Mouse (Mus musculus): ENCODE data around the gene Spata2l. TPM values are rescaled to one million over a fixed set of nuclear protein-coding genes. Genes with fewer than 3 reads are reported as not detected.

Gene Spata2l
- polyA plus RNA-seq, 1 experiment = 1.1 TPM

GRCm38 (mm10) chr8:123228416-123228815 lies 7.6 kb downstream of the Spata2l start:
- Histone ChIP-seq H3K36me3 (ENCODE audit: control insufficient read depth, insufficient read depth) (no peaks in the 10 kb centered on the region), H3K4me2 (ENCODE audit: low read depth) (no peak overlapping the region), H3K27me3 (ENCODE audit: control insufficient read depth, insufficient read depth, insufficient read length) (no peaks in the 10 kb centered on the region), H3ac (ENCODE audit: control insufficient read depth, insufficient read length) (no peak overlapping the region), H3K4me3 (no peak overlapping the region), H3K79me2 (ENCODE audit: control insufficient read depth, insufficient read depth) (peaks cover 6% of the 10 kb centered on the region)
- no peak for TF ChIP-seq TCF12 (IDR thresholded peaks at IDR 0.05; ENCODE audit: insufficient read depth, poor library complexity, severe bottlenecking)

- Histone ChIP-seq H3K4me3 (peak within 1 kb of the TSS; percentile 85), H3K4me2 (ENCODE audit: low read depth) (peak within 1 kb of the TSS; percentile 100), H3K79me2 (ENCODE audit: control insufficient read depth, insufficient read depth) (peaks cover 6% of the 10 kb centered on the region), H3ac (ENCODE audit: control insufficient read depth, insufficient read length) (peak within 1 kb of the TSS; percentile 29), H3K36me3 (ENCODE audit: control insufficient read depth, insufficient read depth) (no peaks in the 10 kb centered on the region), H3K27me3 (ENCODE audit: control insufficient read depth, insufficient read depth, insufficient read length) (no peaks in the 10 kb centered on the region)
- TF ChIP-seq POLR2AphosphoS2 (IDR thresholded peaks at IDR 0.05; ENCODE audit: insufficient read length, low read depth) (peak; percentile 98), POLR2A (IDR thresholded peaks at IDR 0.05; ENCODE audit: insufficient read length, low read depth) (peak; percentile 99), CEBPB (IDR thresholded peaks at IDR 0.05; ENCODE audit: insufficient read depth, poor library complexity, severe bottlenecking) (no peak), MYOD1 (IDR thresholded peaks at IDR 0.05; ENCODE audit: control insufficient read depth in 1 of 3, insufficient read length in 2 of 3, low read depth in 2 of 3) (peak in 1 of 3 experiments; percentile 1), MYOG (IDR thresholded peaks at IDR 0.05; ENCODE audit: control insufficient read depth in 1 of 3, insufficient read depth in 1 of 3, insufficient read length in 2 of 3, low read depth in 2 of 3) (peak in 1 of 3 experiments; percentile 9), SRF (IDR thresholded peaks at IDR 0.05; ENCODE audit: control insufficient read depth, insufficient read length, low read depth) (peak; percentile 70)
Measured at GRCm38 (mm10) chr8:123224278-123225266, 11.5 kb downstream of the Spata2l start, which contains the start of gene Cdk10. Cdk10 (plus strand) TSS chr8:123224842.

- Histone ChIP-seq H3K79me2 (ENCODE audit: control insufficient read depth, insufficient read depth) (peaks cover 6% of the 10 kb centered on the region), H3ac (ENCODE audit: control insufficient read depth, insufficient read length) (no peak overlapping the region), H3K4me2 (ENCODE audit: low read depth) (peak overlapping the region; percentile 48), H3K36me3 (ENCODE audit: control insufficient read depth, insufficient read depth) (no peaks in the 10 kb centered on the region), H3K4me3 (no peak overlapping the region), H3K27me3 (ENCODE audit: control insufficient read depth, insufficient read depth, insufficient read length) (no peaks in the 10 kb centered on the region)
- TF ChIP-seq MYOG (IDR thresholded peaks at IDR 0.05; ENCODE audit: control insufficient read depth in 1 of 3, insufficient read depth in 1 of 3, insufficient read length in 2 of 3, low read depth in 2 of 3) = no peak
- TF ChIP-seq E2F4 (IDR thresholded peaks at IDR 0.05; ENCODE audit: insufficient read depth) = no peak
- no peak for TF ChIP-seq CEBPB (IDR thresholded peaks at IDR 0.05; ENCODE audit: insufficient read depth, poor library complexity, severe bottlenecking)
Measured at GRCm38 (mm10) chr8:123220917-123221316, 15.1 kb downstream of the Spata2l start.

GRCm38 (mm10) chr8:123215430-123215829 lies 20.6 kb downstream of the Spata2l start:
- peaks cover 15% of the 10 kb centered on the region for H3K79me2 ChIP-seq (ENCODE audit: control insufficient read depth, insufficient read depth)
- TF ChIP-seq TCF12 (IDR thresholded peaks at IDR 0.05; ENCODE audit: insufficient read depth, poor library complexity, severe bottlenecking) (no peak), REST (IDR thresholded peaks at IDR 0.05; ENCODE audit: insufficient read depth, insufficient read length) (no peak), POLR2A (IDR thresholded peaks at IDR 0.05; ENCODE audit: insufficient read length, low read depth) (no peak), TCF3 (IDR thresholded peaks at IDR 0.05; ENCODE audit: insufficient read length, low read depth) (no peak), USF1 (IDR thresholded peaks at IDR 0.05; ENCODE audit: low read depth) (no peak), POLR2AphosphoS2 (IDR thresholded peaks at IDR 0.05; ENCODE audit: insufficient read length, low read depth) (no peak), E2F4 (IDR thresholded peaks at IDR 0.05; ENCODE audit: insufficient read depth) (no peak), MYOG (IDR thresholded peaks at IDR 0.05; ENCODE audit: control insufficient read depth in 1 of 3, insufficient read depth in 1 of 3, insufficient read length in 2 of 3, low read depth in 2 of 3) (no peak), MYOD1 (IDR thresholded peaks at IDR 0.05; ENCODE audit: control insufficient read depth in 1 of 3, insufficient read length in 2 of 3, low read depth in 2 of 3) (no peak), CEBPB (IDR thresholded peaks at IDR 0.05; ENCODE audit: insufficient read depth, poor library complexity, severe bottlenecking) (no peak), SRF (IDR thresholded peaks at IDR 0.05; ENCODE audit: control insufficient read depth, insufficient read length, low read depth) (no peak), MAX (IDR thresholded peaks at IDR 0.05; ENCODE audit: low read depth) (no peak)

GRCm38 (mm10) chr8:123213118-123213772 lies 22.8 kb downstream of the Spata2l start:
- peaks cover 11% of the 10 kb centered on the region for H3K36me3 ChIP-seq (ENCODE audit: control insufficient read depth, insufficient read depth)
- peaks cover 15% of the 10 kb centered on the region for H3K79me2 ChIP-seq (ENCODE audit: control insufficient read depth, insufficient read depth)
- peak overlapping the region; percentile 63 for H3ac ChIP-seq (ENCODE audit: control insufficient read depth, insufficient read length)
- TF ChIP-seq TCF12 (IDR thresholded peaks at IDR 0.05; ENCODE audit: insufficient read depth, poor library complexity, severe bottlenecking) (no peak), SRF (IDR thresholded peaks at IDR 0.05; ENCODE audit: control insufficient read depth, insufficient read length, low read depth) (no peak)
- peak overlapping the region; percentile 87 for H3K4me2 ChIP-seq (ENCODE audit: low read depth)
- H3K27me3 ChIP-seq (ENCODE audit: control insufficient read depth, insufficient read depth, insufficient read length) = no peaks in the 10 kb centered on the region
- H3K4me3 ChIP-seq = peak overlapping the region; percentile 85

More at GRCm38 (mm10) chr8:123215430-123215829, 20.6 kb downstream of the Spata2l start:
- H3K4me2 ChIP-seq (ENCODE audit: low read depth) = no peak overlapping the region
- no peak overlapping the region for H3ac ChIP-seq (ENCODE audit: control insufficient read depth, insufficient read length)
- H3K27me3 ChIP-seq (ENCODE audit: control insufficient read depth, insufficient read depth, insufficient read length) = no peaks in the 10 kb centered on the region
- H3K36me3 ChIP-seq (ENCODE audit: control insufficient read depth, insufficient read depth) = peaks cover 1% of the 10 kb centered on the region
- no peak overlapping the region for H3K4me3 ChIP-seq
